Mouse (Mus musculus) stomach, postnatal 0 days (tissue): Measurements from ENCODE around the gene Dph1. TPM values are rescaled to one million over a fixed set of nuclear protein-coding genes. Genes with fewer than 3 reads are reported as not detected.

Experiments used
- ATAC-seq: fragments of 200-750 bp; cut with Nextera tagmentation; 2 replicates; pipeline ENCODE4 v1.8.0; 2017; ENCODE audit not compliant: low FRiP score, low TSS enrichment
- DNase-seq: peaks from one replicate; pipeline ENCODE4 v3.0.0-alpha.2; 2016; ENCODE audit warnings: low spot score
- H3K27ac ChIP-seq: fragments of 300-500 bp; sonication (generic); replicated peaks from 2 replicates; pipeline ENCODE4 v1.5.1; 2014; ENCODE audit warnings: mild to moderate bottlenecking, control low read depth
- H3K27me3 ChIP-seq: fragments of 300-500 bp; sonication (generic); 2 replicates; pipeline ENCODE4 v1.6.1; 2014; ENCODE audit warnings: low read length; ENCODE audit not compliant: control insufficient read depth, insufficient read depth
- H3K36me3 ChIP-seq: fragments of 300-500 bp; sonication (generic); 2 replicates; pipeline ENCODE4 v1.6.1; 2014; ENCODE audit warnings: low read length, mixed read lengths; ENCODE audit not compliant: control insufficient read depth, insufficient read depth
- H3K4me1 ChIP-seq: fragments of 300-500 bp; sonication (generic); replicated peaks from 2 replicates; pipeline ENCODE4 v1.6.1; 2014; ENCODE audit warnings: antibody characterized with exemption; ENCODE audit not compliant: control insufficient read depth, insufficient read depth
- H3K4me2 ChIP-seq: fragments of 300-500 bp; sonication (generic); replicated peaks from 2 replicates; pipeline ENCODE4 v1.6.1; 2014; ENCODE audit warnings: low read depth, mild to moderate bottlenecking, control low read depth, moderate library complexity
- H3K4me3 ChIP-seq: fragments of 300-500 bp; sonication (generic); 2 replicates; pipeline ENCODE4 v1.5.1; 2014; ENCODE audit warnings: low read depth, low read length, control low read depth
- H3K9ac ChIP-seq: fragments of 300-500 bp; sonication (generic); 2 replicates; pipeline ENCODE4 v1.6.1; 2014; ENCODE audit warnings: mild to moderate bottlenecking, low read length, control low read depth, mixed read lengths
- H3K9me3 ChIP-seq: fragments of 300-500 bp; sonication (generic); 2 replicates; pipeline ENCODE4 v1.6.1; 2016; ENCODE audit warnings: low read length; ENCODE audit not compliant: control insufficient read depth
- CTCF ChIP-seq: IDR thresholded peaks from 2 replicates; pipeline ENCODE4 v1.5.1; 2016; ENCODE audit warnings: antibody characterized with exemption, low read depth, mild to moderate bottlenecking, moderate library complexity
- EP300 ChIP-seq: optimal IDR thresholded peaks from 2 replicates; pipeline ENCODE3; 2016; ENCODE audit warnings: antibody characterized with exemption
- WGBS: fragments of 180-500 bp; shearing (Covaris S2); extraction: QIAGEN DNeasy Blood & Tissue Kit; methylation state at CpG from one replicate; pipeline ENCODE4 v1.1.7; 2014; 5-methylcytosine and 5-hydroxymethylcytosine counted together
- polyA plus RNA-seq: library from polyadenylated mRNA; unstranded; fragments of >200 nt; fragmentation: Nextera tagmentation; extraction: Ambion mirVana; gene quantifications from 2 replicates; pipeline ENCODE4 v1.2.1, GENCODE M21; 2015

Dph1 gene
- polyA plus RNA-seq, 1 experiment from 2014 or later, result 15.2 TPM

- peaks cover 4% of the 10 kb centered on the region for H3K4me1 ChIP-seq
- H3K27ac ChIP-seq, result no peak overlapping the region
- no peak for TF ChIP-seq EP300
- H3K27me3 ChIP-seq, result no peaks in the 10 kb centered on the region
- H3K36me3 ChIP-seq, result no peaks in the 10 kb centered on the region
- ATAC-seq (no peak), DNase-seq (no peak)
- H3K4me3 ChIP-seq, result no peak overlapping the region
- H3K9me3 ChIP-seq, result no peaks in the 10 kb centered on the region
- no peak overlapping the region for H3K4me2 ChIP-seq
- H3K9ac ChIP-seq, result no peak overlapping the region
- 75% methylated on average over 4 of the region's 4 CpGs for WGBS
Observed at GRCm38 (mm10) chr11:75210093-75210492, 19.1 kb upstream of the Dph1 start.

- H3K27me3 ChIP-seq, result no peaks in the 10 kb centered on the region
- 91% methylated on average over 4 of the region's 4 CpGs for WGBS
- no peak for DNase-seq
- no peak overlapping the region for H3K27ac ChIP-seq
- H3K4me2 ChIP-seq, result no peak overlapping the region
- peaks cover 4% of the 10 kb centered on the region for H3K4me1 ChIP-seq
- no peak overlapping the region for H3K9ac ChIP-seq
- no peaks in the 10 kb centered on the region for H3K9me3 ChIP-seq
- no peaks in the 10 kb centered on the region for H3K36me3 ChIP-seq
- TF ChIP-seq CTCF (no peak), EP300 (no peak)
- ATAC-seq, result no peak
- no peak overlapping the region for H3K4me3 ChIP-seq
Observed at GRCm38 (mm10) chr11:75209363-75209762, 18.3 kb upstream of the Dph1 start.

- Histone ChIP-seq H3K9me3 (no peaks in the 10 kb centered on the region), H3K4me1 (no peaks in the 10 kb centered on the region), H3K27ac (no peak overlapping the region), H3K36me3 (no peaks in the 10 kb centered on the region), H3K4me3 (no peak overlapping the region), H3K9ac (no peak overlapping the region), H3K4me2 (no peak overlapping the region), H3K27me3 (no peaks in the 10 kb centered on the region)
- 62% methylated on average over 4 of the region's 4 CpGs for WGBS
- ATAC-seq (no peak), DNase-seq (no peak)
- no peak for TF ChIP-seq CTCF
- TF ChIP-seq EP300, result no peak
Observed at GRCm38 (mm10) chr11:75206347-75206746, 15.3 kb upstream of the Dph1 start.

- TF ChIP-seq CTCF (no peak), EP300 (no peak)
- DNase-seq (no peak), ATAC-seq (no peak)
- Histone ChIP-seq H3K9ac (no peak overlapping the region), H3K27me3 (no peaks in the 10 kb centered on the region), H3K9me3 (no peaks in the 10 kb centered on the region), H3K27ac (no peak overlapping the region), H3K4me1 (no peaks in the 10 kb centered on the region), H3K4me3 (no peak overlapping the region), H3K36me3 (no peaks in the 10 kb centered on the region), H3K4me2 (no peak overlapping the region)
- WGBS, result 55% methylated on average over 9 of the region's 9 CpGs
Observed at GRCm38 (mm10) chr11:75204472-75204871, 13.4 kb upstream of the Dph1 start.

GRCm38 (mm10) chr11:75203926-75204325 lies 12.9 kb upstream of the Dph1 start:
- H3K4me3 ChIP-seq, result no peak overlapping the region
- H3K36me3 ChIP-seq, result no peaks in the 10 kb centered on the region
- DNase-seq, result no peak
- 86% methylated on average over 4 of the region's 4 CpGs for WGBS
- TF ChIP-seq EP300 (no peak), CTCF (no peak)
- H3K4me2 ChIP-seq, result no peak overlapping the region
- ATAC-seq, result no peak
- H3K4me1 ChIP-seq, result no peaks in the 10 kb centered on the region
- no peaks in the 10 kb centered on the region for H3K27me3 ChIP-seq
- H3K9ac ChIP-seq, result no peak overlapping the region
- no peaks in the 10 kb centered on the region for H3K9me3 ChIP-seq
- H3K27ac ChIP-seq, result no peak overlapping the region

- Histone ChIP-seq H3K27me3 (no peaks in the 10 kb centered on the region), H3K9ac (no peak overlapping the region), H3K36me3 (no peaks in the 10 kb centered on the region), H3K4me1 (no peaks in the 10 kb centered on the region), H3K27ac (no peak overlapping the region), H3K9me3 (no peaks in the 10 kb centered on the region), H3K4me3 (no peak overlapping the region), H3K4me2 (no peak overlapping the region)
- ATAC-seq (no peak), DNase-seq (no peak)
- no peak for TF ChIP-seq CTCF
- no peak for TF ChIP-seq EP300
- 50% methylated on average over 8 of the region's 8 CpGs for WGBS
Observed at GRCm38 (mm10) chr11:75201721-75202120, 10.7 kb upstream of the Dph1 start.
